Mouse (Mus musculus): ENCODE results near the gene Hspa12b. TPM values are rescaled to one million over a fixed set of nuclear protein-coding genes. Genes with fewer than 3 reads are reported as not detected.

The Hspa12b gene
- polyA plus RNA-seq, 1 experiment from 2014 or later, result 6.5 TPM

- DNase-seq (ENCODE audit: low spot score), result no peak
- Histone ChIP-seq H3K27me3 (ENCODE audit: low read depth, poor library complexity, severe bottlenecking) (no peaks in the 10 kb centered on the region), H3K4me1 (peaks cover 9% of the 10 kb centered on the region), H3K27ac (replicated peaks) (no peak overlapping the region), H3K4me3 (no peak overlapping the region), H3K36me3 (peaks cover 78% of the 10 kb centered on the region), H3K9me3 (replicated peaks) (no peaks in the 10 kb centered on the region)
- WGBS, result 68% methylated on average over 13 of the region's 13 CpGs
Observed at GRCm38 (mm10) chr2:131145121-131145520, 18.0 kb downstream of the Hspa12b start.

GRCm38 (mm10) chr2:131145536-131145935, 18.5 kb downstream of the Hspa12b start:
- Histone ChIP-seq H3K4me1 (peaks cover 9% of the 10 kb centered on the region), H3K9me3 (replicated peaks) (no peaks in the 10 kb centered on the region), H3K4me3 (no peak overlapping the region), H3K36me3 (peaks cover 83% of the 10 kb centered on the region), H3K27ac (replicated peaks) (no peak overlapping the region), H3K27me3 (ENCODE audit: low read depth, poor library complexity, severe bottlenecking) (no peaks in the 10 kb centered on the region)
- 95% methylated on average over 2 of the region's 2 CpGs for WGBS
- DNase-seq (ENCODE audit: low spot score), result no peak

- Histone ChIP-seq H3K27me3 (ENCODE audit: low read depth, poor library complexity, severe bottlenecking) (no peaks in the 10 kb centered on the region), H3K4me3 (no peak overlapping the region), H3K4me1 (peaks cover 9% of the 10 kb centered on the region), H3K27ac (replicated peaks) (no peak overlapping the region), H3K9me3 (replicated peaks) (no peaks in the 10 kb centered on the region), H3K36me3 (peaks cover 91% of the 10 kb centered on the region)
- 92% methylated on average over 21 of the region's 21 CpGs for WGBS
- DNase-seq (ENCODE audit: low spot score), result no peak
Observed at GRCm38 (mm10) chr2:131146193-131147042, 19.3 kb downstream of the Hspa12b start.

GRCm38 (mm10) chr2:131147043-131147365, 19.9 kb downstream of the Hspa12b start:
- Histone ChIP-seq H3K27me3 (ENCODE audit: low read depth, poor library complexity, severe bottlenecking) (no peaks in the 10 kb centered on the region), H3K4me3 (no peak overlapping the region), H3K36me3 (peaks cover 97% of the 10 kb centered on the region), H3K9me3 (replicated peaks) (no peaks in the 10 kb centered on the region), H3K4me1 (peaks cover 9% of the 10 kb centered on the region), H3K27ac (replicated peaks) (no peak overlapping the region)
- no peak for DNase-seq (ENCODE audit: low spot score)
- WGBS, result 96% methylated on average over 8 of the region's 8 CpGs

GRCm38 (mm10) chr2:131148353-131149253, 21.5 kb downstream of the Hspa12b start:
- Histone ChIP-seq H3K4me1 (no peaks in the 10 kb centered on the region), H3K4me3 (no peak overlapping the region), H3K27me3 (ENCODE audit: low read depth, poor library complexity, severe bottlenecking) (no peaks in the 10 kb centered on the region), H3K27ac (replicated peaks) (no peak overlapping the region), H3K36me3 (peaks cover 99% of the 10 kb centered on the region), H3K9me3 (replicated peaks) (no peaks in the 10 kb centered on the region)
- 92% methylated on average over 8 of the region's 8 CpGs for WGBS
- DNase-seq (ENCODE audit: low spot score), result no peak

- no peak overlapping the region for H3K4me3 ChIP-seq
- 92% methylated on average over 3 of the region's 3 CpGs for WGBS
- DNase-seq (ENCODE audit: low spot score), result no peak
- H3K27me3 ChIP-seq (ENCODE audit: low read depth, poor library complexity, severe bottlenecking), result no peaks in the 10 kb centered on the region
- no peaks in the 10 kb centered on the region for H3K9me3 ChIP-seq (replicated peaks)
- H3K27ac ChIP-seq (replicated peaks), result no peak overlapping the region
- peaks cover 96% of the 10 kb centered on the region for H3K36me3 ChIP-seq
- no peaks in the 10 kb centered on the region for H3K4me1 ChIP-seq
Observed at GRCm38 (mm10) chr2:131149254-131149578, 22.1 kb downstream of the Hspa12b start.

GRCm38 (mm10) chr2:131152166-131152730, 25.2 kb downstream of the Hspa12b start:
- 88% methylated on average over 7 of the region's 7 CpGs for WGBS

GRCm38 (mm10) chr2:131154036-131154435, 27.0 kb downstream of the Hspa12b start:
- no peaks in the 10 kb centered on the region for H3K27me3 ChIP-seq (ENCODE audit: low read depth, poor library complexity, severe bottlenecking)
- WGBS, result 92% methylated on average over 4 of the region's 4 CpGs

More at GRCm38 (mm10) chr2:131152166-131152730, 25.2 kb downstream of the Hspa12b start:
- Histone ChIP-seq H3K4me1 (peaks cover 18% of the 10 kb centered on the region), H3K27me3 (ENCODE audit: low read depth, poor library complexity, severe bottlenecking) (no peaks in the 10 kb centered on the region), H3K9me3 (replicated peaks) (no peaks in the 10 kb centered on the region), H3K27ac (replicated peaks) (no peak overlapping the region), H3K4me3 (no peak overlapping the region), H3K36me3 (peaks cover 89% of the 10 kb centered on the region)
- no peak for DNase-seq (ENCODE audit: low spot score)

GRCm38 (mm10) chr2:131156987-131157386, 29.9 kb downstream of the Hspa12b start:
- Histone ChIP-seq H3K27me3 (ENCODE audit: low read depth, poor library complexity, severe bottlenecking) (no peaks in the 10 kb centered on the region), H3K9me3 (replicated peaks) (no peaks in the 10 kb centered on the region), H3K27ac (replicated peaks) (no peak overlapping the region; the same call in 1 of the 2 replicates), H3K36me3 (peaks cover 42% of the 10 kb centered on the region), H3K4me1 (peaks cover 48% of the 10 kb centered on the region), H3K4me3 (no peak overlapping the region)
- 92% methylated on average over 7 of the region's 7 CpGs for WGBS
- no peak for DNase-seq (ENCODE audit: low spot score)

More at GRCm38 (mm10) chr2:131154036-131154435, 27.0 kb downstream of the Hspa12b start:
- H3K4me1 ChIP-seq, result peaks cover 35% of the 10 kb centered on the region
- H3K36me3 ChIP-seq, result peaks cover 71% of the 10 kb centered on the region
- H3K27ac ChIP-seq (replicated peaks), result no peak overlapping the region
- no peak overlapping the region for H3K4me3 ChIP-seq
- H3K9me3 ChIP-seq (replicated peaks), result no peaks in the 10 kb centered on the region
- no peak for DNase-seq (ENCODE audit: low spot score)

GRCm38 (mm10) chr2:131159491-131159910, 32.4 kb downstream of the Hspa12b start:
- WGBS, result under 1% methylated on average over 18 of the region's 18 CpGs
- DNase-seq (ENCODE audit: low spot score), result no peak
- Histone ChIP-seq H3K4me3 (peak overlapping the region; percentile 80), H3K36me3 (peaks cover 20% of the 10 kb centered on the region; the same call in 1 of the 2 replicates), H3K9me3 (replicated peaks) (no peaks in the 10 kb centered on the region), H3K27me3 (ENCODE audit: low read depth, poor library complexity, severe bottlenecking) (no peaks in the 10 kb centered on the region), H3K27ac (replicated peaks) (peak overlapping the region; percentile 95), H3K4me1 (peaks cover 48% of the 10 kb centered on the region)

GRCm38 (mm10) chr2:131159938-131160581, 33.0 kb downstream of the Hspa12b start, which contains the start of gene 1700037H04Rik:
Gene 1700037H04Rik, minus strand, starts transcription at chr2:131160081.
- Histone ChIP-seq H3K4me1 (peaks cover 44% of the 10 kb centered on the region), H3K27ac (replicated peaks) (peak within 1 kb of the TSS; percentile 95), H3K4me3 (peak within 1 kb of the TSS; percentile 80), H3K9me3 (replicated peaks) (no peaks in the 10 kb centered on the region; the same call in 1 of the 2 replicates), H3K36me3 (peaks cover 14% of the 10 kb centered on the region; the same call in 1 of the 2 replicates), H3K27me3 (ENCODE audit: low read depth, poor library complexity, severe bottlenecking) (no peaks in the 10 kb centered on the region)
- DNase-seq (ENCODE audit: low spot score), result peak; percentile 96
- under 1% methylated on average over 54 of the region's 54 CpGs for WGBS

- Histone ChIP-seq H3K4me1 (peaks cover 44% of the 10 kb centered on the region), H3K27me3 (ENCODE audit: low read depth, poor library complexity, severe bottlenecking) (no peaks in the 10 kb centered on the region), H3K27ac (replicated peaks) (peak overlapping the region; percentile 95), H3K36me3 (peaks cover 8% of the 10 kb centered on the region; the same call in 1 of the 2 replicates), H3K9me3 (replicated peaks) (no peaks in the 10 kb centered on the region; the same call in 1 of the 2 replicates), H3K4me3 (peak overlapping the region; percentile 80)
- WGBS, result under 1% methylated on average over 17 of the region's 17 CpGs
- DNase-seq (ENCODE audit: low spot score), result no peak
Observed at GRCm38 (mm10) chr2:131160671-131161111, 33.6 kb downstream of the Hspa12b start.

Data from midbrain, embryonic 10.5 days (tissue).